Mouse (Mus musculus): ENCODE measurements around the gene Rabl6. TPM values are rescaled to one million over a fixed set of nuclear protein-coding genes. Genes with fewer than 3 reads are reported as not detected.
A peak's percentile ranks its signal among the peaks of the same experiment; 100 is the strongest.

The Rabl6 gene
- polyA plus RNA-seq, 1 experiment from 2014 or later, result 52.7 TPM

GRCm38 (mm10) chr2:25584152-25584551, 24.2 kb downstream of the Rabl6 start:
- Histone ChIP-seq H3K9ac (ENCODE audit: low read depth, low read length) (no peak overlapping the region), H3K9me3 (ENCODE audit: control insufficient read depth, low read length) (no peaks in the 10 kb centered on the region), H3K4me2 (ENCODE audit: low read depth, low read length) (no peak overlapping the region), H3K4me3 (ENCODE audit: low read length) (no peak overlapping the region), H3K36me3 (ENCODE audit: control insufficient read depth, insufficient read depth, low read length) (peaks cover 6% of the 10 kb centered on the region; the same call in 1 of the 2 replicates), H3K4me1 (ENCODE audit: control insufficient read depth, insufficient read depth, low read length) (peaks cover 39% of the 10 kb centered on the region), H3K27me3 (replicated peaks; ENCODE audit: control insufficient read depth, insufficient read depth, low read length) (peaks cover 15% of the 10 kb centered on the region), H3K27ac (ENCODE audit: low read length) (no peak overlapping the region)
- no peak for ATAC-seq
- WGBS, result 77% methylated on average over 3 of the region's 3 CpGs

GRCm38 (mm10) chr2:25583571-25583970, 24.8 kb downstream of the Rabl6 start:
- Histone ChIP-seq H3K36me3 (ENCODE audit: control insufficient read depth, insufficient read depth, low read length) (peaks cover 6% of the 10 kb centered on the region; the same call in 1 of the 2 replicates), H3K4me3 (ENCODE audit: low read length) (no peak overlapping the region), H3K27me3 (replicated peaks; ENCODE audit: control insufficient read depth, insufficient read depth, low read length) (peaks cover 21% of the 10 kb centered on the region), H3K9me3 (ENCODE audit: control insufficient read depth, low read length) (0 out of 2 replicates have a peak, but pooled peaks cover under 1% of the 10 kb centered on the region), H3K4me1 (ENCODE audit: control insufficient read depth, insufficient read depth, low read length) (peaks cover 43% of the 10 kb centered on the region), H3K9ac (ENCODE audit: low read depth, low read length) (no peak overlapping the region), H3K4me2 (ENCODE audit: low read depth, low read length) (no peak overlapping the region), H3K27ac (ENCODE audit: low read length) (no peak overlapping the region)
- 51% methylated on average over 4 of the region's 4 CpGs for WGBS
- ATAC-seq, result no peak

GRCm38 (mm10) chr2:25583120-25583481, 25.2 kb downstream of the Rabl6 start:
- peaks cover 48% of the 10 kb centered on the region for H3K4me1 ChIP-seq (ENCODE audit: control insufficient read depth, insufficient read depth, low read length)
- 0 out of 2 replicates have a peak, but pooled peaks cover 4% of the 10 kb centered on the region for H3K9me3 ChIP-seq (ENCODE audit: control insufficient read depth, low read length)
- peaks cover 26% of the 10 kb centered on the region for H3K27me3 ChIP-seq (replicated peaks; ENCODE audit: control insufficient read depth, insufficient read depth, low read length)
- no peak overlapping the region for H3K9ac ChIP-seq (ENCODE audit: low read depth, low read length)
- H3K4me2 ChIP-seq (ENCODE audit: low read depth, low read length), result no peak overlapping the region
- peaks cover 6% of the 10 kb centered on the region; the same call in 1 of the 2 replicates for H3K36me3 ChIP-seq (ENCODE audit: control insufficient read depth, insufficient read depth, low read length)
- ATAC-seq, result no peak
- H3K27ac ChIP-seq (ENCODE audit: low read length), result no peak overlapping the region
- WGBS, result 68% methylated on average over 6 of the region's 6 CpGs
- H3K4me3 ChIP-seq (ENCODE audit: low read length), result no peak overlapping the region

- Histone ChIP-seq H3K4me1 (ENCODE audit: control insufficient read depth, insufficient read depth, low read length) (peaks cover 53% of the 10 kb centered on the region), H3K4me3 (ENCODE audit: low read length) (no peak overlapping the region), H3K27ac (ENCODE audit: low read length) (no peak overlapping the region), H3K4me2 (ENCODE audit: low read depth, low read length) (no peak overlapping the region), H3K9me3 (ENCODE audit: control insufficient read depth, low read length) (0 out of 2 replicates have a peak, but pooled peaks cover 4% of the 10 kb centered on the region), H3K9ac (ENCODE audit: low read depth, low read length) (no peak overlapping the region), H3K27me3 (replicated peaks; ENCODE audit: control insufficient read depth, insufficient read depth, low read length) (peaks cover 31% of the 10 kb centered on the region), H3K36me3 (ENCODE audit: control insufficient read depth, insufficient read depth, low read length) (peaks cover 6% of the 10 kb centered on the region; the same call in 1 of the 2 replicates)
- 44% methylated on average over 12 of the region's 12 CpGs for WGBS
- ATAC-seq, result no peak
Observed at GRCm38 (mm10) chr2:25582466-25583119, 25.7 kb downstream of the Rabl6 start.

- H3K9ac ChIP-seq (ENCODE audit: low read depth, low read length), result 0 out of 2 replicates have a peak overlapping the region, but pooled peaks have one; percentile 19
- WGBS, result 30% methylated on average over 6 of the region's 6 CpGs
- H3K9me3 ChIP-seq (ENCODE audit: control insufficient read depth, low read length), result 0 out of 2 replicates have a peak, but pooled peaks cover 4% of the 10 kb centered on the region
- peak overlapping the region; percentile 48; the same call in 1 of the 2 replicates for H3K4me3 ChIP-seq (ENCODE audit: low read length)
- no peak overlapping the region for H3K27ac ChIP-seq (ENCODE audit: low read length)
- H3K4me2 ChIP-seq (ENCODE audit: low read depth, low read length), result peak overlapping the region; percentile 19; the same call in 1 of the 2 replicates
- peaks cover 38% of the 10 kb centered on the region for H3K27me3 ChIP-seq (replicated peaks; ENCODE audit: control insufficient read depth, insufficient read depth, low read length)
- H3K36me3 ChIP-seq (ENCODE audit: control insufficient read depth, insufficient read depth, low read length), result peaks cover 6% of the 10 kb centered on the region; the same call in 1 of the 2 replicates
- no peak for ATAC-seq
- peaks cover 59% of the 10 kb centered on the region for H3K4me1 ChIP-seq (ENCODE audit: control insufficient read depth, insufficient read depth, low read length)
Observed at GRCm38 (mm10) chr2:25581901-25582301, 26.4 kb downstream of the Rabl6 start.

DNA sequence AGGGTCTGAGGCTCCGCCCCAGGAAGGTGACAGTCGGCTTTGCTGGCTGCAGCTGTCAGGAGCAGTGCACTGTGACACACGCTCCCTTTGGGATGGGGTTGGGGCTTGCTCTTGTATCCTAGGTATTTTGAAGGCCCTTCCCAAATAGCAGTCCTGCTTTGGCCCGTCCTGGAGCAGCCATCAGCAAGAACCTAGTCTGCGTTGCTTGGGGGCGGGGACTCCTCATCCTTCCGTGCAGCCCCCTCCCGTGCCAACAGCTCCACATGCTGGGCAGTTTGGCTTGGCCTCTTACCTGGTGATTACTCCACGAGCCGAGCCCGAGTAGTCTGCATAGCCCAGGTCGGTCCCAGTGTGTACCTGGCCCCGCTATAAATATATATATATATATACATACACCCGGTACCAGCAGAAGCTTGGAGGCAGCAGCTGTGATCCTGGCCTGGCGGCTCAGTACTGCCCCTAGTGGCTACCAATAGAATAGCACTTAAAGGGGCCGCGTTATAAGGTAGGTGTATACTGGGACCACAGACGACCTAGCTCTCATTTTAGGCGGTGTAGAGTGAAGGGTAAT, 26.9 kb downstream of the Rabl6 start, which contains the start of gene Ajm1:
Gene Ajm1 (minus strand): TSS at position 464 of the 571 bp plus-strand sequence.
- Histone ChIP-seq H3K9ac (ENCODE audit: low read depth, low read length) (peak within 1 kb of the TSS; percentile 55), H3K27me3 (replicated peaks; ENCODE audit: control insufficient read depth, insufficient read depth, low read length) (peaks cover 43% of the 10 kb centered on the region), H3K36me3 (ENCODE audit: control insufficient read depth, insufficient read depth, low read length) (0 out of 2 replicates have a peak, but pooled peaks cover 6% of the 10 kb centered on the region), H3K4me3 (ENCODE audit: low read length) (peak within 1 kb of the TSS; percentile 48), H3K4me1 (ENCODE audit: control insufficient read depth, insufficient read depth, low read length) (peaks cover 62% of the 10 kb centered on the region), H3K9me3 (ENCODE audit: control insufficient read depth, low read length) (0 out of 2 replicates have a peak, but pooled peaks cover 4% of the 10 kb centered on the region), H3K27ac (ENCODE audit: low read length) (no peak within 1 kb of the TSS), H3K4me2 (ENCODE audit: low read depth, low read length) (peak within 1 kb of the TSS; percentile 84)
- 5% methylated on average over 19 of the region's 19 CpGs for WGBS
- ATAC-seq, result peak; percentile 41

DNA sequence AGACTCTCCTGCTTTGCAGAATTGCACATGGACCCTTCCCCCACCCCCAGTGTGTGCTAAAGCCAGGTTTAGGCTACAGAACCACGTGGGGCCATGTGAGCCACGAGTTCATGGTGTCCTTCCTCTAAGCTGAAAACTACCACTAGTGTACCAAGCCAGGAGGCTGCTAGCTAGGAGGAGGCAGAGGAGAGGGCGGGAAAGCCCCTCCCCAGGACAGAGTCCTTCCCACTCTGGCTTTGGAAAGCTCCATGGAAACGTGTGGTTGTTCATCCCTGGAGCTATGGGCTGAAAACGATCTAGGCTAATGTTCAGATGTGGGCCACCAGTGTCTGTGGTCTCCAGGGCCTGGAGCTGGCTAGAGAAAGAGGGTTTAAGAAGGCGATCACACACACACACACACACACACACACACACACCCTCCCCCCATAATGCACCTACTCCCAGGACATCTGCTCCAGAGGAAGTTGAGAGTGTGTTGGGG, 27.7 kb downstream of the Rabl6 start:
- no peak overlapping the region for H3K4me2 ChIP-seq (ENCODE audit: low read depth, low read length)
- H3K36me3 ChIP-seq (ENCODE audit: control insufficient read depth, insufficient read depth, low read length), result 0 out of 2 replicates have a peak, but pooled peaks cover 6% of the 10 kb centered on the region
- H3K9me3 ChIP-seq (ENCODE audit: control insufficient read depth, low read length), result 0 out of 2 replicates have a peak, but pooled peaks cover 4% of the 10 kb centered on the region
- 44% methylated on average over 6 of the region's 6 CpGs for WGBS
- H3K9ac ChIP-seq (ENCODE audit: low read depth, low read length), result peak overlapping the region; percentile 55; the same call in 1 of the 2 replicates
- no peak overlapping the region for H3K4me3 ChIP-seq (ENCODE audit: low read length)
- 0 out of 2 replicates have a peak, but pooled peaks have one; percentile 6 for ATAC-seq
- peaks cover 68% of the 10 kb centered on the region for H3K4me1 ChIP-seq (ENCODE audit: control insufficient read depth, insufficient read depth, low read length)
- no peak overlapping the region for H3K27ac ChIP-seq (ENCODE audit: low read length)
- peaks cover 49% of the 10 kb centered on the region for H3K27me3 ChIP-seq (replicated peaks; ENCODE audit: control insufficient read depth, insufficient read depth, low read length)

DNA sequence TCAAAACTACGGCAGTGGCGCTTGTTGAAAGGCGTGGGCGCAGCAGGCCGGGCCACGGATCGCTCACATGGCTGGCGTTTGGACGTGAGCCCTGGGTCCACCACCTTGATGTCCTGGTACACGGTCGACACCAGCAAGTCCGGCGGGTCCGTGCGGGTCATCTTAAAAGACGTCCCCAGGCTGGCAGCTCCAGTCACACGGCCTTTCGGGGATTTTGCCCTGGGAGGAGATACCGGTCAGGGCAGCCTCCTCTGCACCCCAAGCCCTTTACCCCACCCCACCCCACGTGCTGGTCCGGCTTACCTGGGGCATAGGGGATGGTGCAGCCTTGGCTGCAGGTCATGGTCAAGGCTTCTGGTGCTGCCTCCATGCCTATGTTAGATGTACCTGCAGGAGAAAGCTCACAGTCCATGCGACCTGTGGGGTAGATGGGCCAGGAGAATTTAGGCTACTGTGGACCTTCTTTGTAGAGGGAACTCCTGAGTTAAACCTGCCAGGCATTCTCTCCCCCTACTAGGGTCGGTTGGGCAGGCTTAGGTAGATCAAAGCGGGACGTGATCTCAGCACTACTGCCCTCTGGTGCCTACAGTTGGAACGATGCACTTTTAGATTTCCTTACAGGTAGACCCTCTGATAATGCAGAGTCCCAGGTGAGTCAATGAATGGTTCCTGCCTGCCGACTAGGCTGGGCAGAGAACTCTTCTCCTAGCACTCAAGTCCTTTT, 28.4 kb downstream of the Rabl6 start:
- H3K4me2 ChIP-seq (ENCODE audit: low read depth, low read length), result peak overlapping the region; percentile 62
- peak; percentile 17 for ATAC-seq
- H3K27ac ChIP-seq (ENCODE audit: low read length), result no peak overlapping the region

More for the DNA sequence above, 28.4 kb downstream of the Rabl6 start:
- Histone ChIP-seq H3K9me3 (ENCODE audit: control insufficient read depth, low read length) (0 out of 2 replicates have a peak, but pooled peaks cover 4% of the 10 kb centered on the region), H3K36me3 (ENCODE audit: control insufficient read depth, insufficient read depth, low read length) (0 out of 2 replicates have a peak, but pooled peaks cover under 1% of the 10 kb centered on the region), H3K4me3 (ENCODE audit: low read length) (peak overlapping the region; percentile 36), H3K4me1 (ENCODE audit: control insufficient read depth, insufficient read depth, low read length) (peaks cover 73% of the 10 kb centered on the region), H3K9ac (ENCODE audit: low read depth, low read length) (peak overlapping the region; percentile 54), H3K27me3 (replicated peaks; ENCODE audit: control insufficient read depth, insufficient read depth, low read length) (peaks cover 49% of the 10 kb centered on the region)
- WGBS, result 6% methylated on average over 27 of the region's 27 CpGs
